Mouse (Mus musculus): Measurements from ENCODE around the gene BC035044. TPM values are rescaled to one million over a fixed set of nuclear protein-coding genes. Genes with fewer than 3 reads are reported as not detected.
"Not testable (repeated sequence)": the region's sequence is repeated elsewhere in the genome, so short reads cannot be mapped to it uniquely, and the experiment has no call there.

BC035044 gene
- polyA plus RNA-seq, 1 experiment from 2014 or later, result 1.9 TPM

DNA sequence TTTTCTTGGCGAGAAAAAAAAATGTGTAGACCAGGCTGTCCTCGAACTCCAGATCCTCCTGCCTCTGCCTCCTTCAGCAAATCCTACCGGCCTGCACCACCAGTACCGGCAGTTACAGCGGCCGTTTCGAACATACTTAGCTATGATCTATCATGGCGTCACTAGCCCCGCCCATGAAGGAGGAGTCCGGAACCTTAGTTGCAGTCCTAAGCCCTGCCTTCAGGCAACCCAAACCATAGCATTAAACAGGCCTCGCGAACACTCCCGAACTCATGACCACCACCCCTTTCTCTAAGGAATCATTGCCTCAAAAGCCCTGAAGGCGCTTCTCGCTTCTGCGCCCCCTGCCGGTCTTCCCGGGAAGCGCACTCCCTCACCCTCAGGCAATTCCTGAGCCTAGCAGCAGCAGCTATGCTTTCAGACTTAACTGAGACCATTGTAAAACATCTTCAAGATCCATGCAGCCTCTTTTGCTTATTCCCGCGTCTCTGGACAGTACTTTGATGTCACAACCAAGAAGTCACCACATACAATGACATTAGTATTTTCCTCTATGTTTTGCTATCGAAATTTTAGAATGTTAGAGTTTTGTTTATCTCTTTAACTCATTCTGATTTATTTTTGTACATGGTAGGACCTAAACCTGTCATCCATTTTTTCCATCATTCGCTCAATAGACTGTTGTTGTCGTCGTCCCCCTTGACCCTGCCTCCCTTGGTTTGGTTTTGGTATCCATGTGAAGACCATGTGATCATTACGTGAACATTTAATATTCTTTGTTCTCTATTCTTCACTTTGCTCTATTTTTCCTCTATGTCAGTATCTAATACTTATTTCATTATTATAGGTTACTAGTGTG, 87.7 kb downstream of the BC035044 start:
- 7% methylated on average over 26 of the region's 26 CpGs for WGBS
- Histone ChIP-seq H3K36me3 (ENCODE audit: control insufficient read depth, insufficient read depth, low read length) (no peaks in the 10 kb centered on the region), H3K9ac (replicated peaks; ENCODE audit: low read depth, low read length) (no peak overlapping the region), H3K4me1 (ENCODE audit: control insufficient read depth, insufficient read depth, low read length) (peaks cover 1% of the 10 kb centered on the region; the same call in 1 of the 2 replicates), H3K4me3 (ENCODE audit: low read depth, low read length) (peak overlapping the region; percentile 34), H3K27me3 (ENCODE audit: control insufficient read depth, insufficient read depth, low read length) (no peaks in the 10 kb centered on the region), H3K9me3 (ENCODE audit: control insufficient read depth, low read depth, low read length) (no peaks in the 10 kb centered on the region), H3K4me2 (replicated peaks; ENCODE audit: low read depth, low read length) (peak overlapping the region; percentile 45), H3K27ac (ENCODE audit: low read length) (peak overlapping the region; percentile 44)
- ATAC-seq (ENCODE audit: insufficient number of reproducible peaks, insufficient read depth, low FRiP score, low read depth), result peak; percentile 94

GRCm38 (mm10) chr6:128802557-128802956, 88.4 kb downstream of the BC035044 start:
- peak; percentile 47 for ATAC-seq (ENCODE audit: insufficient number of reproducible peaks, insufficient read depth, low FRiP score, low read depth)
- no peaks in the 10 kb centered on the region for H3K9me3 ChIP-seq (ENCODE audit: control insufficient read depth, low read depth, low read length)
- peak overlapping the region; percentile 44 for H3K27ac ChIP-seq (ENCODE audit: low read length)

DNA sequence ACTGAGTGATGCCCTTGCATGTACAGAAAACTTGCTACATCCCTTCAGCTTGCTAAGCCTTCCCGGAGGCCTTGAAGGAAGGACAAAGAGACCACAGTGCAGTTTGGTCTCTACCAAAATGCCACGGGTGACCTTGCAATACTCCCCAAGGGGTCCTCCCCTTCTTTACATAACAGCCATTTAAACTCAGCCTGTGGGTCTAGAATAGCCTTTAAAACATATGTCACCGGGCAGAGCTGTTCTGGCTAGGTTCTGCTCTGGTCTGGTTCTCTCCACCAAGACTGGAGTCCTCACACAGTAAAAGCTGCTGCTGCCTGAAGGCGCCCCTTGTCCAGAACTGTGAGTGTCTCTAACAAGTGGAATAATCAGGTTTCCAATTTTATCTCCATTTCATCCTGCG, 90.2 kb downstream of the BC035044 start:
- not testable (repeated sequence) for H3K9me3 ChIP-seq (ENCODE audit: control insufficient read depth, low read depth, low read length); H3K36me3 ChIP-seq (ENCODE audit: control insufficient read depth, insufficient read depth, low read length); H3K27ac ChIP-seq (ENCODE audit: low read length); H3K4me3 ChIP-seq (ENCODE audit: low read depth, low read length); ATAC-seq (ENCODE audit: insufficient number of reproducible peaks, insufficient read depth, low FRiP score, low read depth); H3K9ac ChIP-seq (replicated peaks; ENCODE audit: low read depth, low read length); H3K27me3 ChIP-seq (ENCODE audit: control insufficient read depth, insufficient read depth, low read length); H3K4me2 ChIP-seq (replicated peaks; ENCODE audit: low read depth, low read length); H3K4me1 ChIP-seq (ENCODE audit: control insufficient read depth, insufficient read depth, low read length)
- 79% methylated on average over 5 of the region's 5 CpGs for WGBS

More at GRCm38 (mm10) chr6:128802557-128802956, 88.4 kb downstream of the BC035044 start:
- H3K4me1 ChIP-seq (ENCODE audit: control insufficient read depth, insufficient read depth, low read length), result peaks cover 4% of the 10 kb centered on the region; the same call in 1 of the 2 replicates
- WGBS, result 7% methylated on average over 10 of the region's 10 CpGs
- no peaks in the 10 kb centered on the region for H3K27me3 ChIP-seq (ENCODE audit: control insufficient read depth, insufficient read depth, low read length)
- no peak overlapping the region for H3K9ac ChIP-seq (replicated peaks; ENCODE audit: low read depth, low read length)
- H3K4me2 ChIP-seq (replicated peaks; ENCODE audit: low read depth, low read length), result peak overlapping the region; percentile 45
- peak overlapping the region; percentile 34 for H3K4me3 ChIP-seq (ENCODE audit: low read depth, low read length)
- no peaks in the 10 kb centered on the region for H3K36me3 ChIP-seq (ENCODE audit: control insufficient read depth, insufficient read depth, low read length)

GRCm38 (mm10) chr6:128799896-128800270, 91.0 kb downstream of the BC035044 start:
- peak overlapping the region; percentile 40 for H3K4me2 ChIP-seq (replicated peaks; ENCODE audit: low read depth, low read length)
- ATAC-seq (ENCODE audit: insufficient number of reproducible peaks, insufficient read depth, low FRiP score, low read depth), result no peak
- no peaks in the 10 kb centered on the region for H3K9me3 ChIP-seq (ENCODE audit: control insufficient read depth, low read depth, low read length)
- peaks cover 6% of the 10 kb centered on the region; the same call in 1 of the 2 replicates for H3K4me1 ChIP-seq (ENCODE audit: control insufficient read depth, insufficient read depth, low read length)
- H3K27ac ChIP-seq (ENCODE audit: low read length), result no peak overlapping the region
- H3K9ac ChIP-seq (replicated peaks; ENCODE audit: low read depth, low read length), result no peak overlapping the region
- H3K4me3 ChIP-seq (ENCODE audit: low read depth, low read length), result peak overlapping the region; percentile 55
- no peaks in the 10 kb centered on the region for H3K36me3 ChIP-seq (ENCODE audit: control insufficient read depth, insufficient read depth, low read length)
- 17% methylated on average over 7 of the region's 7 CpGs for WGBS
- no peaks in the 10 kb centered on the region for H3K27me3 ChIP-seq (ENCODE audit: control insufficient read depth, insufficient read depth, low read length)

DNA sequence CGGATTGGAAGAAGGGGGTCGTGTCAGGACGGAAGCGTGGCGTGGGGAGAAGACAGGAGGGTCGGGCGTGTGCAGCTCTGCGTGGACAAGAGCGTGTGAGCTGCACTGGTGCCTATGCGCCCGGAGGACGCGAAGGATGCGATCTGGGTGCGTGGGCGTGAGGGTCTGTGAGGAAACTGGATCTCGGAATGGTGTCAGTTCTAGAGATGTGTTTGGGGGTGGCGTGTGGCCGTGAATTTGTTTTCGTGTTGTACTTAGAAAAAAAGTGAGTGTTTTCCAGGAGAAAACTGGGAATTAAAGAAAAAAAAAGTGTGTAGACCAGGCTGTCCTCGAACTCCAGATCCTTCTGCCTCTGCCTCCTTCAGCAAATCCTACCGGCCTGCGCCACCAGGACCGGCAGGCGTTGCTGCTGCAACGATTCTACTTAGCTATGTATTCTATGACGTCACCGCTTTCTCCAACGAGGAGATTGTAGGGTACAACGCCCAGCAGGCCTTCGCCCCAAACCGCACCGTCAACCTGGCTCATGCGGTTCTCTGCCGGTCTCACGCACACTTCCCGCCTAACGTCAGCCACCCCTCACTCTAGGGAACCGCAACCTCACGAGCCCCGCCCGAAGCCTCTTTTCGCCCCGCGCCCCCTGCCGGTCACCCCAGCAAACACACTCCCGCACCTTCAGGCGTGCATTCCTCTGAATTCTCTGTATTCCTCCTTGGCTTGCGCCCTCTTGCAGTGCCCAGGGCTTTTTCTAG, 91.6 kb downstream of the BC035044 start:
- not testable (repeated sequence) for H3K9me3 ChIP-seq (ENCODE audit: control insufficient read depth, low read depth, low read length); H3K36me3 ChIP-seq (ENCODE audit: control insufficient read depth, insufficient read depth, low read length); H3K27me3 ChIP-seq (ENCODE audit: control insufficient read depth, insufficient read depth, low read length); H3K4me1 ChIP-seq (ENCODE audit: control insufficient read depth, insufficient read depth, low read length)
- Histone ChIP-seq H3K9ac (replicated peaks; ENCODE audit: low read depth, low read length) (peak overlapping the region; percentile 52), H3K4me3 (ENCODE audit: low read depth, low read length) (peak overlapping the region; percentile 55), H3K27ac (ENCODE audit: low read length) (peak overlapping the region; percentile 87), H3K4me2 (replicated peaks; ENCODE audit: low read depth, low read length) (peak overlapping the region; percentile 51)
- under 1% methylated on average over 49 of the region's 49 CpGs for WGBS
- ATAC-seq (ENCODE audit: insufficient number of reproducible peaks, insufficient read depth, low FRiP score, low read depth), result peak; percentile 68

Small RNAs within 50 kb of the gene (microRNA-seq; reads per million reads assigned to microRNA genes)
- not detected for gene Gm27336

Other genes starting within 250 kb of the BC035044 start
- not detected in 2 replicates for gene Clec2h, start 228.7 kb downstream of the BC035044 start, polyA plus RNA-seq (2014; fragmentation: Nextera tagmentation; extraction: Ambion mirVana)
- gene Klrb1, start 168.1 kb downstream of the BC035044 start, polyA plus RNA-seq (2014; fragmentation: Nextera tagmentation; extraction: Ambion mirVana), result not detected in 2 replicates
- gene Klrb1c, start 101.9 kb downstream of the BC035044 start, polyA plus RNA-seq (2014; fragmentation: Nextera tagmentation; extraction: Ambion mirVana), result not detected in 2 replicates
- gene Gm44511, start 64.8 kb downstream of the BC035044 start, polyA plus RNA-seq (2014; fragmentation: Nextera tagmentation; extraction: Ambion mirVana), result not detected in 2 replicates
- gene Klrb1b, start 64.8 kb downstream of the BC035044 start, polyA plus RNA-seq (2014; fragmentation: Nextera tagmentation; extraction: Ambion mirVana), result 0.29 and 0.34 TPM in 2 replicates
- gene Clec2i, start 3.5 kb downstream of the BC035044 start, polyA plus RNA-seq (2014; fragmentation: Nextera tagmentation; extraction: Ambion mirVana), result not detected in 2 replicates
- 0.81 TPM in 1 of 2 replicates, not detected in the other for gene Clec2g, start 43.3 kb upstream of the BC035044 start, polyA plus RNA-seq (2014; fragmentation: Nextera tagmentation; extraction: Ambion mirVana)
- gene Klrb1f, start 154.8 kb upstream of the BC035044 start, polyA plus RNA-seq (2014; fragmentation: Nextera tagmentation; extraction: Ambion mirVana), result 0.14 and 0.36 TPM in 2 replicates
- not detected in 2 replicates for gene Clec2e, start 209.8 kb upstream of the BC035044 start, polyA plus RNA-seq (2014; fragmentation: Nextera tagmentation; extraction: Ambion mirVana)

All from stomach, embryonic 14.5 days (tissue).